Mouse (Mus musculus): ENCODE data around the gene Slc35g2. TPM values are rescaled to one million over a fixed set of nuclear protein-coding genes. Genes with fewer than 3 reads are reported as not detected.

Gene Slc35g2
- total RNA-seq, 2 experiments from 2014 or later, result 0.51 to 1.3 TPM

DNA sequence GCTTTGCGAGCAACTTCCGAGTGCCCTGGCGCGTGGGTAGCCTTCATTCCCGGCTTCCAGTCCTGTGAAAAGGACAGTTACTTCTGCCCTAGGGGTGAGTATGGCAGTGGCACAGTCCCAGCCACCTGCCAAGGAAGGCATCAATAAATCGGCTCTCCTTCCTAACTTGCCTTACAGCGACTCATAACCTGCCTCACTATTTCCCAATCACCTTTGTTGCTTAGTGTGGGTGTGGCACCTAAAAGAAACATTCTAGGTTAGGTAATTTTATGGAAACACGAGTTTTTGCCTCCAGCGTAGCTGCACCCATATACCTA is 24.3 kb downstream of the Slc35g2 start:
- no peak for TF ChIP-seq CTCF (IDR thresholded peaks at IDR 0.05)
- DNase-seq, result peak; percentile 52
- Histone ChIP-seq H3K27ac (peak overlapping the region; percentile 100), H3K4me3 (peak overlapping the region; percentile 98)
- intact Hi-C loops (cut with DNase I), result loop anchor here (2.0 to 5.0 kb wide), 2 partner anchors 94 to 96 kb away; no protein-coding TSS in a partner anchor

- peak; percentile 100 for DNase-seq
- intact Hi-C loops (cut with DNase I), result loop anchor here (2.0 to 5.0 kb wide), 2 partner anchors 94 to 97 kb away; no protein-coding TSS in a partner anchor
- Histone ChIP-seq H3K27ac (peak within 1 kb of the TSS; percentile 100), H3K4me3 (peak within 1 kb of the TSS; percentile 98)
- peak; percentile 89 for TF ChIP-seq CTCF (IDR thresholded peaks at IDR 0.05)
These were observed 24.9 kb downstream of the Slc35g2 start, which contains the start of gene Nck1 for GRCm38 (mm10) chr9:100545715-100546593. TSS of gene Nck1 (minus strand) at chr9:100546134.

DNA sequence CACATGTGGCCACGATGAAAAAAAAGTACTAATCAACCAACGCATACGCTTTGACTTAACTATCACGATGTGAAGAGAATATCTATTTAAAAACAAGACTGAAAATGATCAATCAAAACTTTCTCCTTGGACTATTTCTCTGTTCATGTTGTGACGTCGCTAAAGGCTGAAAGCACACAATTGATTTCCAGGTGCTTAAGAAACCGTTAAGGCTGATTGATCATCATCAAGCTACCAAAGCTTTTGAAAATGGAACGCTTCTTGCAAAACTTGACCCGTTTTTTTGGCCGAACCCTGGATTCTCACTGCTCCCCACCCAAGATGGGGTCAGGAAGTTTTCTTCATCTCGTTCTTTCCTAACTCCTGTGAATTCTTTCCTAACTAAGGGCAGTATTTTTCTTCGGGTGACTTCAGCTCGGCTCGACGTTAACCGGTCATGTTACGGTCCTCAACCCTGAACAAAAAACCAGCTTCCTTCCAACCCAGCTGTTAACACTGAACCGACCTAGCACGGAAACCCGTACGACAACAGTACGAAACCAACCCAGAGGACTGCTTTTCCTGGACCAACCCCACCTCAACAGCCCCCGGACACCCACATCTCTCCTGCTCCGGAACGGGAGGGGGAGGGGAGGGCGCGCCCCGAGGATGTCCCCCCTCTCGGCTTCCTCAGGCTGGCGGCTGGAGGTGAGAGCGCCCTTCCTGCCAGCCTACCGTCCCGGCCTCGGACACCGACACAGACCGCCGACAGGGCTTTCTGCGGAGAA is 25.8 kb downstream of the Slc35g2 start:
- no peak for TF ChIP-seq CTCF (IDR thresholded peaks at IDR 0.05)
- Histone ChIP-seq H3K27ac (peak overlapping the region; percentile 100), H3K4me3 (peak overlapping the region; percentile 98)
- no peak for DNase-seq
- intact Hi-C loops (cut with DNase I), result loop anchor here (5.0 kb wide), 1 partner anchor 93 kb away; no protein-coding TSS in a partner anchor

- intact Hi-C loops (cut with DNase I), result no loop called here
- H3K4me3 ChIP-seq, result no peak overlapping the region
- DNase-seq, result no peak
- no peak for TF ChIP-seq CTCF (IDR thresholded peaks at IDR 0.05)
- no peak overlapping the region for H3K27ac ChIP-seq
These were observed 35.1 kb downstream of the Slc35g2 start for GRCm38 (mm10) chr9:100535618-100536262.

- no peak for DNase-seq
- intact Hi-C loops (cut with DNase I), result no loop called here
- no peak overlapping the region for H3K27ac ChIP-seq
- H3K4me3 ChIP-seq, result no peak overlapping the region
- no peak for TF ChIP-seq CTCF (IDR thresholded peaks at IDR 0.05)
These were observed 36.2 kb downstream of the Slc35g2 start for GRCm38 (mm10) chr9:100534686-100535085.

- DNase-seq, result no peak
- no peak for TF ChIP-seq CTCF (IDR thresholded peaks at IDR 0.05)
- intact Hi-C loops (cut with DNase I), result no loop called here
- H3K4me3 ChIP-seq, result no peak overlapping the region
- no peak overlapping the region for H3K27ac ChIP-seq
These were observed 37.9 kb downstream of the Slc35g2 start for GRCm38 (mm10) chr9:100532847-100533505.

DNA sequence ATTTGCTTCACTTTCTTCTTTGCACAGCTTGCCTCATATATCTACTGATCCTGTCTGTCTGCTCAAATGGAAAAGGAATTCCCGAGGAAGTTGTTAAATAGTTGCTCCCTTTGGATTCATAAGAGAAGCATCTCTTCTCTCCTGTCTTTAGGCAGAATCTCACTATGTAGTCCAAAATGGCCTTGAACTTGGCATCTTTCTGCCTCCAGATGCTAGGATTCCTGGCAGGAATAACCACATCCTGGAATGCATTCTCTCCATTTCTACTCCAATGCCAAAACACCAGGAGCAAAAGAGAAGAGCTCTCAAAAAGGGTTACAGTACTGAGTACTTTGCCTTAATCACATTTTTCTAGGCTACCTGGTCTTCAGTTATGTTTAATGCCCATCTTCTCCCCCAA is 39.6 kb downstream of the Slc35g2 start:
- intact Hi-C loops (cut with DNase I), result no loop called here
- no peak for TF ChIP-seq CTCF (IDR thresholded peaks at IDR 0.05)
- Histone ChIP-seq H3K27ac (0 out of 2 replicates have a peak overlapping the region, but pooled peaks have one; percentile 5), H3K4me3 (no peak overlapping the region)
- no peak for DNase-seq

DNA sequence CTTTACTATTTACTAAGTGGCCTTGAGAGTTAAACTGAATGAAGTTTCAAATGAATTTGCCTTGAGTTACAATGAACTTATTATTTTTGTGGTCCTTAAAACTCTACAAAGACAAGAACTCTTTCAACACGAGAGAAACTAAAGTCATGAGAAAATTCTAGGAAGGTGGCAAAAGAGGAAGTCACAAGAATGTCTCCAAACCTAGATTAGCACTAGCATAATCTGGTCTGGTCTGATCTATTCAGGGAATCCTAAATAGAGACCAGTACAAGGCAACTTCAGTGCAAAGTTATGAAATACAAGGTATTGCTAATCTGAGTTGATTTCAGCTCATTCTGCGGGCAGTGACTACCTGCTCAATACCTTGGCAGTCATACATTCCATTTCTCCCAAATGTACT is 45.7 kb downstream of the Slc35g2 start:
- intact Hi-C loops (cut with DNase I), result no loop called here
- no peak overlapping the region for H3K27ac ChIP-seq
- DNase-seq, result no peak
- TF ChIP-seq CTCF (IDR thresholded peaks at IDR 0.05), result no peak
- H3K4me3 ChIP-seq, result no peak overlapping the region

GRCm38 (mm10) chr9:100522029-100522428 is 48.9 kb downstream of the Slc35g2 start:
- no peak for TF ChIP-seq CTCF (IDR thresholded peaks at IDR 0.05)
- no peak overlapping the region for H3K27ac ChIP-seq
- intact Hi-C loops (cut with DNase I), result loop anchor here (5.0 kb wide), 1 partner anchor 395 kb away; no protein-coding TSS in a partner anchor
- H3K4me3 ChIP-seq, result no peak overlapping the region
- no peak for DNase-seq

GRCm38 (mm10) chr9:100520586-100520985 is 50.3 kb downstream of the Slc35g2 start:
- intact Hi-C loops (cut with DNase I), result loop anchor here (1.0 to 5.0 kb wide), 2 partner anchors 122 to 397 kb away; no protein-coding TSS in a partner anchor
- Histone ChIP-seq H3K4me3 (no peak overlapping the region), H3K27ac (peak overlapping the region; percentile 56)
- TF ChIP-seq CTCF (IDR thresholded peaks at IDR 0.05), result peak; percentile 84
- peak; percentile 40 for DNase-seq

- Histone ChIP-seq H3K27ac (peak overlapping the region; percentile 56), H3K4me3 (no peak overlapping the region)
- TF ChIP-seq CTCF (IDR thresholded peaks at IDR 0.05), result peak; percentile 55
- intact Hi-C loops (cut with DNase I), result loop anchor here (1.0 to 5.0 kb wide), 2 partner anchors 122 to 397 kb away; no protein-coding TSS in a partner anchor
- DNase-seq, result no peak
These were observed 50.9 kb downstream of the Slc35g2 start for GRCm38 (mm10) chr9:100520012-100520411.

DNA sequence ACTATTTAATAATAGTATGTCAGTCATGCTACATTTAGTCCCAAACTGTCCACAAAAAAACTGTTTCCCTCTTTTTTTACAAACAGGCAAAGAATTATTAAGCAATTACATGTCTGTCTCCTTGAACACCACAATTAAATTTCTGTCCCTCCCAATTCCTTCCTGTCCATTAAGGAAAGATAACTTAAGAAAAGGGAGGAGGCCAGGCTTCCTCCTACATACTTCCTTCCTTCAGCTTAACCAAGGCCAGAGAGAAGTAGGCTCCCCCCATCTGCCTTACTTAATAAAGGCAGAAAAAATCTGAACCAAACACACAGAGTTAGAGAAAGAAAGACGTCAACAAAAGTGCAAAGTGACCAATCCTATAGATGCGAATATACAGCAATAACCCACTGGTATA is 63.3 kb downstream of the Slc35g2 start:
- TF ChIP-seq CTCF (IDR thresholded peaks at IDR 0.05), result no peak
- intact Hi-C loops (cut with DNase I), result loop anchor here (2.0 kb wide), 1 partner anchor 37 kb away; no protein-coding TSS in a partner anchor
- no peak for DNase-seq
- Histone ChIP-seq H3K4me3 (peak overlapping the region; percentile 71; the same call in 1 of the 2 replicates), H3K27ac (peak overlapping the region; percentile 86)

All from gastrocnemius, adult 2 months (tissue).